Mouse (Mus musculus): ENCODE measurements around the gene Lcn10. TPM values are rescaled to one million over a fixed set of nuclear protein-coding genes. Genes with fewer than 3 reads are reported as not detected.

Gene Lcn10
- total RNA-seq (2014; rRNA removed): not detected in 2 replicates
- polyA plus RNA-seq (2015; fragmentation: Nextera tagmentation; extraction: Ambion mirVana): not detected in 2 replicates

DNA sequence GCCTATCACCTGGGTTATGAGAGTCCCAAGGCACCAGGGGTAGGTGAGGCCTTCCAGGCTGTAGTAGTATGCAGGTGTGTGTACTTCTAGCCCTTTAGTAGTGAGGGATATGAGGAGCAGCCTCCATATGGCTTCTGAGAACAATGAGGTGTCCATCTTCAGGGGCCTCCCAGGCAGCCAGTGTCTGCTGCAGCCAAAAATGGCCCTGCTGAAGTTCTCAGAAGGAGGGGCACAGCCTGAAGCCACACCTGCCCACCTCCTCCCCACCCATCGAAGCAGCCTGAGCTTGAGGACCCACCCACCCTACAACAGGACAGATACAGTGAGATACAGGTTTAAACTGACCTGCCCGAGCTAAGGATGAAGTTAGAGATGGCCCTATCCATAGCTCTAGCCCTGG is at the start of gene Lcn10:
Gene Lcn10 (plus strand): TSS at position 301 of the 400 bp plus-strand sequence.
- no peak for ATAC-seq (ENCODE audit: low FRiP score)
- WGBS: 65% methylated on average over 2 of the region's 2 CpGs
- Histone ChIP-seq H3K9ac (replicated peaks; ENCODE audit: low read length, poor library complexity, severe bottlenecking) (no peak within 1 kb of the TSS), H3K27ac (ENCODE audit: low read depth, low read length) (no peak within 1 kb of the TSS), H3K4me3 (ENCODE audit: low read depth, low read length) (no peak within 1 kb of the TSS), H3K27me3 (ENCODE audit: insufficient read depth, low read length) (no peaks in the 10 kb centered on the region), H3K4me1 (ENCODE audit: insufficient read depth, low read length) (no peaks in the 10 kb centered on the region), H3K9me3 (ENCODE audit: low read length) (no peaks in the 10 kb centered on the region), H3K4me2 (ENCODE audit: low read depth, low read length, poor library complexity, severe bottlenecking) (no peak within 1 kb of the TSS), H3K36me3 (ENCODE audit: insufficient read depth, low read length) (no peaks in the 10 kb centered on the region)
- TF ChIP-seq CTCF (IDR thresholded peaks at IDR 0.05): no peak
- DNase-seq (ENCODE audit: low spot score): no peak

DNA sequence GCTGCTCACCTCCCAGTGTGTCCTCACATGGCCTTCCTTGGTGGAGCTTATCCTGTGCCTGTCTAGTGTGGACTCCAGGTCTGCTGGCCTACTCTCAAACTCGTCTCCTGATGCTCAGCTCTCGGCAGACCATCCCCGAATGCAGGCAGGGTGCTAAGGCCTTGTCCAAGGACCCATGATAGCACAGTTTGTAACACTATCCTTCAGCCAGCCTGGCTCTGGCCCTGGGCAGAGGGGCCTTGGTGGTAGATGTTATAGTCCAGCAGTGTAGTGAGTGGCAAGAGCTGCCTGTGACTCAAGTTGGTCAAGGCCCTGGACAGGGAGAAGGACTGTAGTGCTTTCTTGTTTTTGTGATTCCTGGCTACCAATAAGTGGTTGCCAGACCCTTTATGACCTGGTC is 48.9 kb upstream of the Lcn10 start:
- Histone ChIP-seq H3K4me3 (ENCODE audit: low read depth, low read length) (no peak overlapping the region), H3K4me2 (ENCODE audit: low read depth, low read length, poor library complexity, severe bottlenecking) (no peak overlapping the region), H3K27ac (ENCODE audit: low read depth, low read length) (no peak overlapping the region), H3K9ac (replicated peaks; ENCODE audit: low read length, poor library complexity, severe bottlenecking) (no peak overlapping the region), H3K4me1 (ENCODE audit: insufficient read depth, low read length) (no peaks in the 10 kb centered on the region), H3K27me3 (ENCODE audit: insufficient read depth, low read length) (no peaks in the 10 kb centered on the region), H3K36me3 (ENCODE audit: insufficient read depth, low read length) (no peaks in the 10 kb centered on the region), H3K9me3 (ENCODE audit: low read length) (no peaks in the 10 kb centered on the region)
- DNase-seq (ENCODE audit: low spot score) (no peak), ATAC-seq (ENCODE audit: low FRiP score) (no peak)
- 84% methylated on average over 3 of the region's 3 CpGs for WGBS
- no peak for TF ChIP-seq CTCF (IDR thresholded peaks at IDR 0.05)

DNA sequence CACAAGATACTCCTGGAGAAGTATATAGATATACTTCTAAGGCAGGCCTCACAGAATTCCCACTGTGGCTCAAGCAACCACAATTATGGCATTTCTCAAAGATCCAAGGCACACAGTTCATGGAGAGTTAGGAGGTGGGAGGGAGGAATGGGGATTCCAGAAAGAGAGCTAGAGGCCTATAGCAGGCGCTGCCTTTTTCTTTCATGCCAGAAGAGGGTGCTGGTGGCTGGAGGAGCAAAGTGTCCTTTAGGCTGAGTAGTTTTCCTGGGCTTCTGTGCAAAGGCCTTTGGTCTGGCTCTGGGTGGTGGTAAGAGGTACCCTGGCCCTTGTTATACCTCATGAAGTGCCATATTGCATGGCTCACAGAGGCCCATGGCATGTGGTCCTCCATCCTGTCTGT is 48.5 kb upstream of the Lcn10 start:
- Histone ChIP-seq H3K27me3 (ENCODE audit: insufficient read depth, low read length) (no peaks in the 10 kb centered on the region), H3K9me3 (ENCODE audit: low read length) (no peaks in the 10 kb centered on the region), H3K27ac (ENCODE audit: low read depth, low read length) (no peak overlapping the region), H3K4me3 (ENCODE audit: low read depth, low read length) (no peak overlapping the region), H3K4me2 (ENCODE audit: low read depth, low read length, poor library complexity, severe bottlenecking) (no peak overlapping the region), H3K36me3 (ENCODE audit: insufficient read depth, low read length) (no peaks in the 10 kb centered on the region), H3K4me1 (ENCODE audit: insufficient read depth, low read length) (no peaks in the 10 kb centered on the region), H3K9ac (replicated peaks; ENCODE audit: low read length, poor library complexity, severe bottlenecking) (no peak overlapping the region)
- ATAC-seq (ENCODE audit: low FRiP score) (no peak), DNase-seq (ENCODE audit: low spot score) (no peak)
- WGBS: 50% methylated on average over 1 of the region's 1 CpGs
- TF ChIP-seq CTCF (IDR thresholded peaks at IDR 0.05): peak; percentile 20; the same call in 1 of the 2 replicates

DNA sequence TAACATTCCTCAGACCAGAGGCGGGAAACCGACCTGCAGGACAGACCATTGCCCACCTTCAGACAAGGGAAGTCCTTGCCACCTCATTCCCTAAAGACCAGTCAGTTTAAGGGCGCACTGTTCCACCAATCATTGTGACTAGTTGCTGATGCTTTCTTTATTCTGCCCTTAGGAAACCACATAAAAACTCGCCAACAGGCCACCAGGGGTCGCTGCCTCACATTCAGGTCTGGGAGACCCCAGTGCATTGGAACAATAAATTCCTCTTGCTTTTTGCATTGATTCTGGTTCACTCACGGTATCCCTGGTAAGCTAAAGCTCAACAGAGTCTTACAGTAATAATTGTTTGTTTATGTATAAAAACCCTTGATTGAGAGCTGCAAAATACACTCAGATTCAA is 42.6 kb upstream of the Lcn10 start:
- 16% methylated on average over 6 of the region's 6 CpGs for WGBS
- H3K36me3 ChIP-seq (ENCODE audit: insufficient read depth, low read length): no peaks in the 10 kb centered on the region
- H3K4me1 ChIP-seq (ENCODE audit: insufficient read depth, low read length): no peaks in the 10 kb centered on the region
- H3K27ac ChIP-seq (ENCODE audit: low read depth, low read length): no peak overlapping the region
- peak; percentile 63 for DNase-seq (ENCODE audit: low spot score)
- H3K27me3 ChIP-seq (ENCODE audit: insufficient read depth, low read length): no peaks in the 10 kb centered on the region
- H3K4me3 ChIP-seq (ENCODE audit: low read depth, low read length): no peak overlapping the region
- TF ChIP-seq CTCF (IDR thresholded peaks at IDR 0.05): peak; percentile 72
- no peak for ATAC-seq (ENCODE audit: low FRiP score)
- no peaks in the 10 kb centered on the region for H3K9me3 ChIP-seq (ENCODE audit: low read length)
- H3K4me2 ChIP-seq (ENCODE audit: low read depth, low read length, poor library complexity, severe bottlenecking): no peak overlapping the region
- H3K9ac ChIP-seq (replicated peaks; ENCODE audit: low read length, poor library complexity, severe bottlenecking): no peak overlapping the region

DNA sequence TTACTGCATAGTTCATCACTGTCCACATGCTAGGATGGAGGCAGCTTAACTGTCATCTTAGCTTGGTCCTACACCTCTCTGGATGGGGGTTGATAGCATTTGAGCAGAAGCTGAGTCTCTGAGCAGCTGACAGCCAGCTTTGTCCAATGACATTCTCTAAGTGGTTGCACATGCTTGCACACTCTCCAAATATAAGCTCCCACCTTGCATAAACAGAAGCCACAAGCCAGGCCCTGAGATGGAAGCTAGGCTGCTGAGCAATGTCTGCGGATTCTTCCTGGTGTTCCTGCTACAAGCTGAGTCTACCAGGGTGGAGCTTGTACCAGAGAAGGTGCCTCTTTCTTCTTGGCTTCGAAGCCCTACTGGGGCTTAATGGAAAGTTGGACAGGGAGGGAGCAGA is 29.6 kb upstream of the Lcn10 start, which contains the start of gene Lcn8:
Gene Lcn8 (plus strand): TSS at position 219 of the 400 bp plus-strand sequence.
- H3K36me3 ChIP-seq (ENCODE audit: insufficient read depth, low read length): no peaks in the 10 kb centered on the region

DNA sequence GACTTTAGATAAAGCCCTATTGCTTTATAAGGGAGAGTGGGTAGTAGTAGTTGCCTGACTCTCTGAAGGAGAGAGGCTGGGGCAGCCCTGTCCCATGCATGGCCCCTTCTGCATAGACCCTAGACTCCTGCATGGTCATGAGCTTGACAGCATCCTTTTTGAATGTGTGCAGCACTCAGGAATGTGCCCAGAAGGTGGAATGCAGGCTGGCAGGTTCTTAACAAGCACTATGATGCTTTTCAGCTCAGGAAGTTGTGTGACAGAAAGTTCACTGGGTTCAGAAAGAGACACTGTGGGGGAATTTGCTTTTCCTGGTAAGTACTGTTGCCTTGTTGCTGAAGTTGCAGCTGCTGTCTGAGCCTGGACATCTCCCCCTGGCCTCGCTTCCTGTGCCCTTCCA is 28.0 kb upstream of the Lcn10 start:
- DNase-seq (ENCODE audit: low spot score) (no peak), ATAC-seq (ENCODE audit: low FRiP score) (no peak)
- Histone ChIP-seq H3K27ac (ENCODE audit: low read depth, low read length) (no peak overlapping the region), H3K27me3 (ENCODE audit: insufficient read depth, low read length) (no peaks in the 10 kb centered on the region), H3K4me1 (ENCODE audit: insufficient read depth, low read length) (no peaks in the 10 kb centered on the region), H3K9ac (replicated peaks; ENCODE audit: low read length, poor library complexity, severe bottlenecking) (no peak overlapping the region), H3K36me3 (ENCODE audit: insufficient read depth, low read length) (no peaks in the 10 kb centered on the region), H3K9me3 (ENCODE audit: low read length) (no peaks in the 10 kb centered on the region), H3K4me3 (ENCODE audit: low read depth, low read length) (no peak overlapping the region), H3K4me2 (ENCODE audit: low read depth, low read length, poor library complexity, severe bottlenecking) (no peak overlapping the region)
- WGBS: 89% methylated on average over 1 of the region's 1 CpGs
- no peak for TF ChIP-seq CTCF (IDR thresholded peaks at IDR 0.05)

More for the DNA sequence above, 29.6 kb upstream of the Lcn10 start, which contains the start of gene Lcn8:
- no peak within 1 kb of the TSS for H3K4me3 ChIP-seq (ENCODE audit: low read depth, low read length)
- ATAC-seq (ENCODE audit: low FRiP score) (no peak), DNase-seq (ENCODE audit: low spot score) (no peak)
- H3K9me3 ChIP-seq (ENCODE audit: low read length): no peaks in the 10 kb centered on the region
- no peak for TF ChIP-seq CTCF (IDR thresholded peaks at IDR 0.05)
- H3K4me2 ChIP-seq (ENCODE audit: low read depth, low read length, poor library complexity, severe bottlenecking): no peak within 1 kb of the TSS
- no peaks in the 10 kb centered on the region for H3K27me3 ChIP-seq (ENCODE audit: insufficient read depth, low read length)
- H3K9ac ChIP-seq (replicated peaks; ENCODE audit: low read length, poor library complexity, severe bottlenecking): no peak within 1 kb of the TSS
- no peak within 1 kb of the TSS for H3K27ac ChIP-seq (ENCODE audit: low read depth, low read length)
- WGBS: 84% methylated on average over 2 of the region's 2 CpGs
- H3K4me1 ChIP-seq (ENCODE audit: insufficient read depth, low read length): no peaks in the 10 kb centered on the region
